Mouse (Mus musculus) adrenal gland, postnatal 4 days (tissue): ENCODE data around the gene Rusc1. TPM values are rescaled to one million over a fixed set of nuclear protein-coding genes. Genes with fewer than 3 reads are reported as not detected.
"Not testable (repeated sequence)": the region's sequence is repeated elsewhere in the genome, so short reads cannot be mapped to it uniquely, and the experiment has no call there.

Source experiments
- DNase-seq, 2 experiments: peaks; one replicate each; pipeline ENCODE4 v3.0.0; 2021 to 2022; ENCODE audit warnings: low spot score in 2 of 2, mixed read lengths in 2 of 2
- total RNA-seq, 2 experiments: library from RNA; stranded (reverse); gene quantifications; 2 replicates each; pipeline ENCODE4 v1.2.3; 2021

The Rusc1 gene
- total RNA-seq, 2 experiments from 2014 or later = 21.9 to 27.4 TPM

DNA sequence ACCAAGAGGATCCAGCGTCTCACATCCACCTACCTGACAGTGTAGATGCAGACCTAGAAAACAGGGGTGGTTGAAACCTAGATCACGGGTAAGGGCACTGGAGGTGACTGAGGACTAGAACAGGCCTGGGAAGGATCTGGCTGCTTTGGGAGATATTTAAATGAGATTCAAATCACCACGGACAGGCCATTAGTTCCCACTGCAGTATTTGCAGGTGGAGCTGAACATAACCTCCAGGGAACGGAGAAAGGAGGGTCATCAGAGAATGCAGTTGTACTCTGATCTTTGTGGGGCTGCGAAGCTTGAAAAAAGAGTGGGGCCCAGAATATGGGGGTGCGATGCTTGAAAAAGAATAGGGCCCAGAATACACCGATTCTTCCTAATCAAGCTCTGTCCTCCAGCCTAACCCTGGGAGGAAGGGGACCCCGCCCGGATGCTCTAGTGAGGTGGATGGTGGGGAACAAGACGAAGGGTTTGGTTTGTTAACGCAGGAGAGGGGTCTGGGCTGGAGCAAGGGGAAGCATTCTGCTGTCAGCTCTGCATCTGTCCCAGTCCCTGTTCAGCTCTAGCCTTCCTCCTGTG lies 511 bp downstream of the Rusc1 start:
- DNase-seq = no peak

DNA sequence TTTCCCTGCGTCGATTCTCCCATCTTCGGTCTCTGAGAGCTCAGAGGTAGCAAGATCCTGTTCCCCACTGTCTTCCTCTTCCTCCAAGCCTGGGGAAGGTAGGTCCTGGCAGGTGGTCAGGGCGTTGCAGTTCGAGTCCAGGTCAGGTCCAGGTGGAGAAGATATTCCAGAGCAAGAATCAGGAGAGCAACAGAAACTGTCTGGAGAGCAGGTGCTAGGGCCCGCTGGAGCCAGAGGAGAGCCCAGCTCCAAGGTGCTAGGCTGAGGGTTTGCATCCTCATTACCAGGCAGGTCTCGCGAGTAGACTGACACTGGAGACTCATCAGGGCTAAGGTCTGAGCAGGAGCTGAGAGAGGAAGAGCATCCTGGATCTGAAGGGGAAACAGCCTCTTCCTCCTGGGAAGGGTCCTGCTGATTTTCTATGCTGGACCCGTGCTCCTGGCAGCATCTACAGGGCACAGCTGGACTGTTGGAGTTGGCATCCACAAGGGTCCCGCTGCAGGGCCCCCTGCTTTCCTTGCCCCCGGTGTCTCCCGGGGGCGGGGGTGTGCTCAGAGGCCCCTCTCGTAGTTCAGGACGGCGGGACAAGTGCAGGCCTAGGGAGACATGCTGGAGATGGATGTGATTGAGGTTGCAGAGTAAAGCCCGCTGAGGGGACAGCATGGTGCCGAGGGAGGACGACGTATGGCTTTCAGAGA lies 1.2 kb downstream of the Rusc1 start:
- DNase-seq = no peak

DNA sequence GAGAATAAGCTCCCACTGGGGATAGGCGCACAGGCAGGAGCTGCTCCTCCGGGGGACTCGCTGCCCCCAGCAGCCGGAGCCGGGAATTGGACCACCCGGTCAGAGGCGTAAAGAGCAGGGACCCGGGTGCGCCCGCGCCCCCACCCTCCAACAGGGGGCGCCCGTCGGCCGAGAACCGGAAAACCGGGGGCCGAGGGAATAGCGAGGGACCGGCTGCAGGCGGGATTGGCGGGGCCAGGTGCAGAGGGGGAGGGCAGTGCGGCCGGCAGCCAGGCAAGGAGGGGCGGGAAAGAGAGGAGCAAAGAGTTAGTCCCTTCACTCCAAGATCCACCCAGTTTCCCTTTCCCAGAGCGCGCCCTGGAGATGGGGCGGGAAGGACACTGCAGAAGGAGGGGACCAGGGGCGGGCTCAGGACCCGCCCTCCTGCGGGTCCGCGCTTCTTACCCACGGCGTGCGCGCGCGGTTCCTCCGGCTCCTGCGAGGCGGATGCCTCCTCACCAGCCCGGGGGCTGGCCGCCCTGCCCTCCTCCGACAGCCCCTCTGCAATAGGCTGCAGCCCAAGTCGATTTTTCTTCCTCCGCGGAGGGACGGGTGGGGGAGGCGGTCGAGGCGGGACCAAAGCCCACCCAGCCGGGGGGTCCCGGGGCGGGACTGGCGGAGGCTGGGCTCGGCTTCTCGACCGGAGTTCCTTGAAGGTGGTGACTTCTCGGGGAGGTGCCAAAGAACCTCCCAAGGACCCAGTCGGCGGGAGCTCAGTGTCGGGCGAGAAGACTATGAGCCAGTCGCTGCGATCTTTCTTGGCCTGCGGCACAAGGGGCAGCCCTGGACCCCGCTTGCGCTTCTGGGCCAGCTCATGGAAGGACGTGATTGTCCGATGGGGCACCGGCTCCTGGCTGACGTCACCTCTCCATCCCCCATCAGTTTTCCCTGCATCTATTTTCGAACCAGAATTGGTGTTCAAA lies 2.1 kb downstream of the Rusc1 start:
- DNase-seq = peak; percentile 71 to 81

DNA sequence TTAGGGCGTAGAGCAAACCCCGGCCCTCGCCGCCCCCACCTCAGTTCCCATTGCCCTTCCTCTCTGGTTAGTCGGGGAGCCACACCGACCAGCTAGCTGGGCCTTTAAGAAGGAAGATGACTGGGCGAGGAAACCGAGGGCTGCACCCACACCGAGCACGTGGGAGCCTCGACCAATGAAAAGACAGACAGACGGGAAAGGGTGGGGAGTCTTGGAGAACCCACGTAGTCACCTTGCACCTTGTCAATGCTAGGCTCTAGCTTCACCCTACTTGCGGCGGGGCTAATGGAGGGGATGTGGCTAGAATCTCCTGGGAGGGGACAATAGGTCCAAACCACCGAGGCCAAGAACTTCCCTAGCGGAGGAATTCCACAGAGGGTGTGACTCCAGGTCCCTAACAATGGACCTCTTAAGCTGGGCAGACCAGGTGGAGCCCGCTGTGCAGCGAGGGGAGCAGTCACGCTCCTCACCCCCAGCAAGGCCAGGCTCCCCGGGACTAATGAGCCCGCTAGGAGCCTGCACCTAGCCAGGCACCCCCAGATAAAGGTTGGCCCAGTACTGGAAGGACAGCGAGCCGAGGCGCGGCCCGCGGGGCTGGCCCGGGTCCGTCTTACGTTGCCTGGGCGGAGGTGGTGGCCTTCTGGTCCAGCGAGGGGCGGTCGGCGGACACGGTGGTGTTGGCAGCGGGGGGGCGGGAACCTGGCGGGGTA lies 3.1 kb downstream of the Rusc1 start:
- DNase-seq = peak; percentile 62 to 67

DNA sequence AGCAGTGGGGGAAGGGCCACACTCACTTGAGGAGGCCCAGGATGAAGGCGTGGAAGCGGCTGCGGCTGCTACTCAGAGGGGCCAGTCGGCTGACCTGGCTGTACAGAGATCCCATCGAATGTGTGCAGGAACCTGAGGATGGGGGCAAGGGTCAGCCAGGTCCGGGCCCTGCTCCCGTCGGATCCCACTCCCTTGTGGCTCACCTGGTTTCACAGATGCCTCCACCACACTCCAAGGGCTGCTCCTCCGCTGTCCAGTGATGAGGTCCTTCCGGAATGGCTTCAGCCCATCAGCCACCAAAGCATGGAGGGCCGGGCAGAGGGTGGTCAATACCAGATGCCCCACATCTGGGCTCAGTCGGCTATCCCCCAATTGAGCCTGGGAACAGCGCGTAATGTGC lies 4.1 kb downstream of the Rusc1 start:
- DNase-seq = no peak

DNA sequence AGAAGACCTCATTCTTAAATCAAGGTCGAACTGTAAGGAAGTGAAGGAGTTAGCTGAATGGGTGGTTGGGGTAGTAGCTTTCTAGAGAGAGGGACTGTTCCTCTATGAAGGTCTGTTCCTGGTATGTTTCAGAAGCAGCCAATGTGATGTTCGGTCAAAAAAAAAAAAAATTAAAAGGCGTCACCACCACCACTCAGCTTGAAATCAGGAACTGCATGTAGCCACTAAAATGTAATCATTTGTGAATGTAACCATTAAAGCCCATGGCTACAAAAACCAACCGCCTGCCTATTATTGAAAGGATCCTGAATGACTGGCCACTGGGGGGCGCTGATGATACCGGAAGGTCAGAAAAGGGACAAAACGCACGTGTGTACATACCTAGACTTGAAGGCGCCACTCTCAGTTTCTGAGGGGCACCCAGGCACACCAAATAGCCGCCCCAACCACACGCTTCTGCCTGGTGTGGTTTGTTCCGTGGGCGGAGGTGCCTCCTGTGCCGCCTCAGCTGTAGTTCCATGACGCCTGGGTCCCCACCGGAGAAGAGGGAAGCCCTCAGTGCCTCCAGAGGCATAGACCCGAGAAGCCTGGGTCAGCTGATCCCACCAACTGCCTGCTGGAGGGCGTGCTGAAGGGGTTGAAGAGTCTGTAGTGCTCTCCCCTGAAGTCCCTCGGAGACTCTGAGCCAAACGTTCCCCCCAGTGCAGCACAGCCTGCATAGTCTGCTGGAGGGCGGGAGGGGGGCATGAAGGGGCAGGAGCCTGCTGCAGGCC lies 5.6 kb downstream of the Rusc1 start:
- peak; percentile 49 to 76 for DNase-seq

DNA sequence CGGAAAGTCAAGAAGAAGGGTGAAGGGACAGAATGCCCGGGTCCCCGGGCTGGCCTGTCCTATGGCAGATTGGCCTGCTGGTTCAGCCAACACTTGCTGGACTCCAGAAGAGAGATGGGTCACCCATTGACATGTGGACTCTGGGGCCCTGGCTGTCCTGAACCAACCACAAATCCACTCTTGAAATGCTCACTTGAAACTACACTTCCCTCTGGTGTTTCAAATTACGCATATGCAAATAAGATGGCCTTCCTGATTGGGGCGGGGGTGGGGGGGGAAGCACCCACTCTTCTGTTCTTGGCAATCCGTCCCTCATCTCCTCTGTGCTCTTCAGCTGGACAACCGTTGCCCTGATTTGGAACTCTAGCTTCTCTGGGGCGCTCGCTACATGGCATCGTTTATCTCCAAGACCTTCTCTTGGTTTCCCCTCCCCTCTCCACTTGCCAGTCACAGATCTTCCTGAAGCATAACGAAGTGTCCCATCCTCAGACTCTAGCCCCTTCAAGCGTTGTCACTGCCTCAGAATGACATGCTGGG lies 8.4 kb downstream of the Rusc1 start:
- DNase-seq = no peak

DNA sequence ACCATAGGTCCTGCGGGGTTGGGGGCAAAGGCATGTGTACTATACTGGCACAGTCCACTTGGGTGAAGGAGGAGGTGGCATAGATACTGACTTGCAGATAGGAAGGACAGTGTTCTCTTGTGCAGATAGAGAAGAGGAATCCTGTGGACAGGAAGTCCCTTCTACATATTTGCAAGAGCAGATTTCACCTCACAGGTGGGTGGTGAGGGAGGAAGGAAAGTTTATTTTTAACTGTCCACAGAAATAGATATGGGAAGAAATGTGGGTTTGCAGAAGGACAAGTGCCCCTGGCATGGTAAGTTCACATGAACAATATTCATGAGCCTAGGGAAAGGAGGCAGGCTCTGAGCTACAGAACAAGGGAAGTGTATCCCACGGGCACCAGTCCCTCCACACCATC lies 9.0 kb downstream of the Rusc1 start:
- no peak for DNase-seq

DNA sequence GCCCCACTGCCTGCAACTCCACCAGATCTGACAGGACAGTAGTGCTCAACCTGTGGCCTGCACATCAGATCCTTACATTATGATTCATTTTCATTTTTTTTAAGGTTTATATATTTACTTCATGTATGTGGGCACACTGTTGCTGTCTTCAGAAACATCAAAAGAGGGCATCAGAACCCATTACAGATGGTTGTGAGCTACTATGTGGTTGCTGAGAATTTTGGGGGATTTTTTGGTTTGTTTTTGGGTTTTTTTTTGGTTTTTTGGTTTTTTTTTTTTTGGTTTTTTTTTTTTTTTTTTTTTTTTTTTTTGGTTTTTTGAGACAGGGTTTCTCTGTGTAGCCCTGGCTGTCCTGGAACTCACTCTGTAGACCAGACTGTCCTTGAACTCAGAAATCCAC lies 10.8 kb downstream of the Rusc1 start:
- DNase-seq = not testable (repeated sequence)

DNA sequence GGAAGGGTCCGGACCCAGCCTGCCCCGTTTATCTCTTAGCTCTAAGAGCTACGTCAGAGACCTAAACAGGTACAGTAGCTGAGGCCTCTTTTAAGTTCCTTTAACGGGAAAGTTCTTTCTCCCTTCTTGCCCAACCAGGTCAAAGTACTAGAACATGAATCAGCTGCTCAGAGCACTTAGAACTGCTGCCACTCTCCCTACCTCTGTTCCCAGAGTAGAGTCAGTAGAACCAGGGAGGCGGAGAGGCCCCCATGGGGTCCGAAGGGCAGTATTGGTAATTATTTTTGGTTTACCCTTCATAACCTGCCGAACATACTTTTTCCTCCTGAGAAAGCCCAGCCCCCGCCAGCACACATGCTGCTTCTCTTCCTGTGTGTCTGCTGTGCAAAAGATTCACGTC lies 15.7 kb downstream of the Rusc1 start:
- DNase-seq = no peak

DNA sequence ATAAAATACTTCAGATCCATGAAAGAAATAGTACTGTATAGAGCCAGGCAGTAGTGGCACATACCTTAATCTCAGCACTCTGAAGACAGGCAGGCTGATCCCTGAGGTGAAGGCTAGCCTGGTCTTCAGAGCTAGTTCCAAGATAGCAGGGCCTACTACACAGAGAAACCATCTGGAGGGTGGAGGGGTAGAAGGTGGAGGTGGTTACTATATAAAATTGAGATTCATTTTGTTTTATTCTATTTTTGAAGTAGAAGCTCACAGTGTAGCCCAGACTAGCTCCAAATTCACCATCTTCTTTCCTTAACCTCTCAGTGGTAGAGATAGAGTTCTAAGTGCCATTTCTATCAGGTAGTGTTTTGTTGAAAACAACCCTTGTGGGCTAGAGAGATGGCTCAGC lies 25.8 kb downstream of the Rusc1 start:
- no peak for DNase-seq

DNA sequence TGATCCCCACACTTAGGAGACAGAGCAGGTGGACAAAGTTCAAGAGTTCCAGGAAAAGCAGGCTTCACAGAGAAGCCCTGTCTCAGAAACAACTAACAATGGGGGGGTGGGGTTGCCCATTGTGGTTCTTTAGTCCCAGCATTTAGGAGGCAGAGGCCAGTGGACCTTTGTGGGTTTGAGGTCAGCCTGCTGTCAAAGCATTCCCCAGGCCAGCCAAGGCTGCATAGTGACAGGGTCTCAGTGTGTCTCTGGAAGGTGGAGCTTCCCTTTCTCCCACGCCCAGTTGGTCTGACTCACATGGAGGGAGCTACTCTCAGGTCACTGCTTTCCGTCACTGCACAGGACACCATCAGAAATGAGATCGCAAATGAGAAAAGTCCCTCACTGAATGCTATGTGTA lies 31.4 kb downstream of the Rusc1 start:
- DNase-seq = no peak

DNA sequence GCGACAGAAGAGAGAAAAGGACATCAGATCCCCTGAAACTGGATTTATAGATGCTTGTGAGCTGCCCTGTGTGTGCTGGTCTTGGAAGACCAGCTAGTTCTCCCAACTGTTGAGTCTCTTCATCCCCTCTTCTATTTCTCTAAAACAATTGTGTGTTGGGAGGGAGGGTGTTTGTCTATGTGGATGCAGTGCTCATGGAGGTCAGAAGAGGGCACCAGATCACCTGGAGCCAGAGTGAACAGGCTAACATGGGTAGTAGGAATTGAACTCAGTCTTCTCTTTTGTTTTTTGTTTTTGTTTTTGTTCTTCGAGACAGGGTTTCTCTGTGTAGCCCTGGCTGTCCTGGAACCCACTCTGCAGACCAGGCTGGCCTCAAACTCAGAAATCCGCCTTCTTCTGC lies 34.3 kb downstream of the Rusc1 start:
- no peak for DNase-seq

DNA sequence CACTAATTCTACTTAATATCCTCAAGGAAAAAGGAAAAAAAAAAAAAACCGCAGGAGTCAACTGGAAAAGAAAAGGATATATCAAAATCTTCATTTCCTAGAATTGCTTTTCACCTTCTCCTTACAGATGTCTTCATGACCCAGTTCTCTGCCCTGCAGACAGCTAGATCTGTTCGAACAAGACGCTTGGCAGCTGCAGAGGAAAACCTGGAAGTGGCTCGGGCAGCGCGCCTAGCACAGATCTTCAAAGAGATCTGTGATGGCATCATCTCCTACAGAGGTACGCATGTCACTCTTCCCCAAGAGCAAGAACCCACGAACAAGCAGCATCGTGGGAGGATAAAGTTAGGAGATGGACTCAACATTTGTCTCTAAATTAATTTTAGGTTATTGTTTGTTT lies 34.8 kb downstream of the Rusc1 start:
- no peak for DNase-seq

DNA sequence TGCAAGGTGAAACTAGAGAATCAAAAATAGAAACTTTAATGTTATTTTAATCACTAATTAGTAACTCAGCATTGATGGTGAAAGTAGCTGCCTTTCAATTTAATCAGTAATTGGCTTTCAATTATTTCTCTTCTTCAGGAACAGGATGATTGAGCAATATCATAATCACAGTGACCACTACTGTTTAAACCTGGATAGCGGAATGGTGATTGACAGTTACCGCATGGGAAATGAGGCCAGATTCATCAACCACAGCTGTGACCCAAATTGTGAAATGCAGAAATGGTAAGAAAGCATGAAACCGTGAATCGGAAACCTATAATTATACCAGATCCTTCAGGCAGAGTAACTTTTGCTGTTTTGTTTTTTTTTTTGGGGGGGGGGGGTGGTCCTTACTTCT lies 49.8 kb downstream of the Rusc1 start:
- DNase-seq = no peak

Other genes with a start within 250 kb of the Rusc1 start
- 10 to 100 TPM; 37.1 to 39.5 TPM for gene Msto1, start 179.3 kb downstream of the Rusc1 start, total RNA-seq
- gene Ash1l, start 142.7 kb downstream of the Rusc1 start, total RNA-seq = 10 to 100 TPM; 47.3 to 51.6 TPM
- gene Dap3, start 142.1 kb downstream of the Rusc1 start, total RNA-seq = 100 to 1,000 TPM; 115 to 118 TPM
- not detected for gene Gm43738, start 7.8 kb upstream of the Rusc1 start, total RNA-seq
- gene Fdps, start 8.6 kb upstream of the Rusc1 start, total RNA-seq = 10 to 100 TPM; 79.4 to 85.0 TPM
- 10 to 100 TPM; 11.2 to 24.5 TPM for gene Pklr, start 42.8 kb upstream of the Rusc1 start, total RNA-seq
- 10 to 100 TPM; 15.0 to 17.8 TPM for gene Hcn3, start 66.9 kb upstream of the Rusc1 start, total RNA-seq
- gene Clk2, start 71.5 kb upstream of the Rusc1 start, total RNA-seq = 100 to 1,000 TPM; 103 TPM
- 100 to 1,000 TPM; 114 to 122 TPM for gene Scamp3, start 84.2 kb upstream of the Rusc1 start, total RNA-seq
- 10 to 100 TPM; 27.2 to 34.1 TPM for gene Fam189b, start 89.8 kb upstream of the Rusc1 start, total RNA-seq
- 10 to 100 TPM; 60.8 to 61.2 TPM for gene Gba, start 109.6 kb upstream of the Rusc1 start, total RNA-seq
- 10 to 100 TPM; 31.1 to 36.7 TPM for gene Thbs3, start 121.9 kb upstream of the Rusc1 start, total RNA-seq
- 100 to 1,000 TPM; 179 to 182 TPM for gene Mtx1, start 133.8 kb upstream of the Rusc1 start, total RNA-seq
- 1 to 10 TPM; 1.2 to 8.9 TPM for gene Muc1, start 135.7 kb upstream of the Rusc1 start, total RNA-seq
- gene Krtcap2, start 152.7 kb upstream of the Rusc1 start, total RNA-seq = 100 to 1,000 TPM; 120 to 130 TPM
- 1 to 10 TPM; 3.4 to 4.9 TPM for gene Trim46, start 153.0 kb upstream of the Rusc1 start, total RNA-seq
- 100 to 1,000 TPM; 108 TPM for gene Dpm3, start 166.0 kb upstream of the Rusc1 start, total RNA-seq
- gene Slc50a1, start 177.3 kb upstream of the Rusc1 start, total RNA-seq = 10 to 100 TPM; 62.4 to 63.1 TPM
- 10 to 100 TPM; 32.1 to 35.2 TPM for gene Efna1, start 187.8 kb upstream of the Rusc1 start, total RNA-seq
- gene Efna3, start 229.7 kb upstream of the Rusc1 start, total RNA-seq = 1 to 10 TPM in 1 of 2 experiments, under 1 TPM in 1; 0.84 to 1.6 TPM
- 1 to 10 TPM; 3.3 to 6.1 TPM for gene Efna4, start 244.7 kb upstream of the Rusc1 start, total RNA-seq